Mouse (Mus musculus) embryonic fibroblast, embryonic 13.5 days (primary cell): ENCODE results near the gene Gm19684.

Source experiments
- CTCF ChIP-seq: IDR thresholded peaks from 2 replicates; pipeline ENCODE4 v1.5.1; 2011; ENCODE audit warnings: mild to moderate bottlenecking, control low read depth, low read length, moderate library complexity, borderline replicate concordance; ENCODE audit not compliant: insufficient read depth
- POLR2A ChIP-seq: IDR thresholded peaks from 2 replicates; pipeline ENCODE4 v1.6.1; 2011; ENCODE audit warnings: low read depth, mild to moderate bottlenecking, control low read depth, low read length, moderate library complexity

GRCm38 (mm10) chr17:36145111-36145860 is 23.8 kb downstream of the Gm19684 start:
- TF ChIP-seq CTCF, result no peak
- no peak for TF ChIP-seq POLR2A
